Mouse (Mus musculus) granulocyte monocyte progenitor cell, adult 5-6 weeks (primary cell): ENCODE measurements around the gene Atp6v0c. TPM values are rescaled to one million over a fixed set of nuclear protein-coding genes. Genes with fewer than 3 reads are reported as not detected.
"Not testable (repeated sequence)": the region's sequence is repeated elsewhere in the genome, so short reads cannot be mapped to it uniquely, and the experiment has no call there.

Source experiments
- ATAC-seq: replicated peaks from 2 replicates; pipeline ENCODE4 v1.8.0; 2016; ENCODE audit warnings: mild to moderate bottlenecking, moderate TSS enrichment, inconsistent platforms; ENCODE audit not compliant: poor library complexity, severe bottlenecking
- total RNA-seq, 2 experiments: library from RNA; stranded (forward) in 1 of 2; stranded (reverse) in 1 of 2; fragments of 200-712, 200-1000 nt in 1 of 2; fragments of >200 nt in 1 of 2; fragmentation: Nextera tagmentation in 1 of 2; gene quantifications; 2 replicates each; pipeline ENCODE4 v1.2.3; 2014 to 2017

Atp6v0c gene
- total RNA-seq, 2 experiments from 2014 or later: 143 to 422 TPM

DNA sequence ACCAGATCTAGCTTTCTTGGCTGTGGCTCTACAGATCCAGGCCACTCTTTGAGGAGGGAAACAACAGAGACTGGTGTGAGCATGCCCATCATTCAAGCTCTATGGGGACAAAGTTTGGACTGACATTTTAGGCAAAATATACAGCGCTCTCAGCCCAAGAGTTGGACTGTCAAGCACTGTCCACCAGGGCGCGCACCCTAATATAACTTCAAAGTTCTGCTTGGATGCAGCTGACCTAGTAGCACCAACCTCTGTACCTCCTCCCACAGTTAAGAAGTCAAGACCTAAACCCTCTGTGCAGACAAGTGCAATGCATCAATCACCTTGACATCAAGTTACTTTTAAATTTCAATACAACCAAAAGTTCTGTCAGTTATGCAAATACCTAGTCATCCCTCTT lies 37.9 kb downstream of the Atp6v0c start:
- ATAC-seq: no peak

DNA sequence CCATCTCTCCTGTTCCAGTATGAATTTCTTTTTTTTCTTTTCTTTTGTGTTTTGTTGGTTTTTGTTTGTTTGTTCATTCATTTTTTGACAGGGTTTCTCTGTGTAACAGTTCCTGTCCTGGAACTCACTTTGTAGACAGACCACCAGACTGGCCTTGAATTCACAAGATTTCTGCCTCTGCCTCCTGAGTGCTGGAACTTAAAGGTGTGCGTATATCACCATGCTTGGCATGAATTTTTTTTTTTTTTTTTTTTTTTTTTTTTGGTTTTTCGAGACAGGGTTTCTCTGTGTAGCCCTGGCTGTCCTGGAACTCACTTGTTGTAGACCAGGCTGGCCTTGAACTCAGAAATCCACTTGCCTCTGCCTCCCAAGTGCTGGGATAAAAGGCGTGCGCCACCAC lies 40.3 kb downstream of the Atp6v0c start:
- not testable (repeated sequence) for ATAC-seq

DNA sequence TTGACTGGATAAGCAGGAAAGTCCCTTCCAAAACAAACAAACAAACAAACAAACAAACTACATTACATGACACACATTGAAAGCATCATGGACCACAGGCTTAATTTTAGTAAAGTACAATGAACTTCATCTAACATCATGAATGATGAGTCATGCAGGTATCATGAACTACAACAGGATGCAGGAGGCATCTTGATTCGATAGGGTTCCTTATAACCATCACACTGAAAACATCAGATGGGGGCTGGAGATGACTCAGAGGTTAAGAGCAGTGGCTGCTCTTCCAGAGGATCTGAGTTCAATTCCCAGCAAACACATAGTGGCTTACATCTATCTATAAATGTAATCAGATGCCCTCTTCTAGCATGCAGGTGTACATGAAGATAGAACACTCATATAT lies 41.9 kb downstream of the Atp6v0c start:
- no peak for ATAC-seq

DNA sequence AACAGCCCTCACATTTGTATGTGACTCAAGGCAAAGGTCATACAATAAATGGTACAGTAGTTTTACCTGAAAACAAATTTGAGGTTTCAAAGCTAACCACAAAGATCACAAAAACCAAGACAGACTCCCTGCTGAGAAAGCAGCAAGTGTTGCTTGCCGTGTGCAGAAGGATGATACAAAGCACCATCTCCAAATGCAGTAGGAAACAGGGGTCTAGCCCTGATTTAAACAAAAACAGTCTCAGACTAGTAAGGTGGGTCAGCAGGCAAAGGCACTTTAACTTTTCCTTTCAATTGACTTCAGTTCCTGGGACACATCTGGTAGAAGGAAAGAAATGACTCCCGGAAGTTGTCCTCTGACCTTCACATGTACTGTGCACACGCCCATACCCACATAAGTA lies 42.7 kb downstream of the Atp6v0c start:
- no peak for ATAC-seq

DNA sequence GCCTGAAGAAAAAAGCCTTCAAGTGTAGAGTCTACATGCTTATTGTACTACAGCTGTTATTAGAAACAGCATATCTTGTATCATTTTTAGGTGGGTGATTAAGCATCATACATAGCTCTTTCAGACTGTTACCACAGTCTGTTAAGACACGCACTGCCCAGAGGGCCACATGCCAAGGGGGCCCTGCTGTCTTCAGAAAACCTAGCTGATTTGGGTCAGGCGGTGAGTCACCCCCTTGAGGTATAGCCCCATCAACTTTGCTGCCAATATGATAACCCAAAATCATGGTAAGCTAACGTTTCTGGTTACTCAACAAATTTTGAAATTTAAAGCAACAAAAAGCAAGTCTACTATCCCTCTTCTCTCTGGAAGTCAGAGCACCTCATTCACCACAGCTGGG lies 50.1 kb downstream of the Atp6v0c start:
- ATAC-seq: no peak

Other genes with a start within 250 kb of the Atp6v0c start
- not detected in 2 replicates for gene Sbp, start 228.0 kb downstream of the Atp6v0c start, total RNA-seq (2014; fragmentation: Nextera tagmentation)
- gene Sbp, start 228.0 kb downstream of the Atp6v0c start, total RNA-seq (2017): not detected in 2 replicates
- gene Sbpl, start 214.4 kb downstream of the Atp6v0c start, total RNA-seq (2014; fragmentation: Nextera tagmentation): not detected in 2 replicates
- gene Sbpl, start 214.4 kb downstream of the Atp6v0c start, total RNA-seq (2017): not detected in 2 replicates
- gene Prss30, start 189.1 kb downstream of the Atp6v0c start, total RNA-seq (2014; fragmentation: Nextera tagmentation): not detected in 2 replicates
- not detected in 2 replicates for gene Prss30, start 189.1 kb downstream of the Atp6v0c start, total RNA-seq (2017)
- not detected in 2 replicates for gene Prss22, start 171.6 kb downstream of the Atp6v0c start, total RNA-seq (2014; fragmentation: Nextera tagmentation)
- not detected in 2 replicates for gene Prss22, start 171.6 kb downstream of the Atp6v0c start, total RNA-seq (2017)
- gene Prss27, start 131.6 kb downstream of the Atp6v0c start, total RNA-seq (2014; fragmentation: Nextera tagmentation): not detected in 2 replicates
- gene Prss27, start 131.6 kb downstream of the Atp6v0c start, total RNA-seq (2017): not detected in 2 replicates
- 13.5 and 19.1 TPM in 2 replicates for gene Kctd5, start 96.2 kb downstream of the Atp6v0c start, total RNA-seq (2014; fragmentation: Nextera tagmentation)
- 19.7 and 20.1 TPM in 2 replicates for gene Kctd5, start 96.2 kb downstream of the Atp6v0c start, total RNA-seq (2017)
- 32.4 and 33.0 TPM in 2 replicates for gene Pdpk1, start 18.8 kb downstream of the Atp6v0c start, total RNA-seq (2014; fragmentation: Nextera tagmentation)
- gene Pdpk1, start 18.8 kb downstream of the Atp6v0c start, total RNA-seq (2017): 34.7 and 39.4 TPM in 2 replicates
- 60.4 and 63.2 TPM in 2 replicates for gene Amdhd2, start 5.9 kb downstream of the Atp6v0c start, total RNA-seq (2014; fragmentation: Nextera tagmentation)
- 54.4 and 66.4 TPM in 2 replicates for gene Amdhd2, start 5.9 kb downstream of the Atp6v0c start, total RNA-seq (2017)
- gene Tbc1d24, start 35.9 kb upstream of the Atp6v0c start, total RNA-seq (2014; fragmentation: Nextera tagmentation): 12.4 and 27.9 TPM in 2 replicates
- 4.8 and 6.4 TPM in 2 replicates for gene Tbc1d24, start 35.9 kb upstream of the Atp6v0c start, total RNA-seq (2017)
- 0.11 TPM in 1 of 2 replicates, not detected in the other for gene Ntn3, start 39.8 kb upstream of the Atp6v0c start, total RNA-seq (2014; fragmentation: Nextera tagmentation)
- gene Ntn3, start 39.8 kb upstream of the Atp6v0c start, total RNA-seq (2017): 0.04 TPM in 1 of 2 replicates, not detected in the other
- 11.3 and 13.8 TPM in 2 replicates for gene Tedc2, start 51.1 kb upstream of the Atp6v0c start, total RNA-seq (2014; fragmentation: Nextera tagmentation)
- gene Tedc2, start 51.1 kb upstream of the Atp6v0c start, total RNA-seq (2017): 17.0 and 19.5 TPM in 2 replicates
- 6.1 and 18.3 TPM in 2 replicates for gene Ccnf, start 81.8 kb upstream of the Atp6v0c start, total RNA-seq (2014; fragmentation: Nextera tagmentation)
- gene Ccnf, start 81.8 kb upstream of the Atp6v0c start, total RNA-seq (2017): 22.7 and 24.1 TPM in 2 replicates
- gene Abca17, start 181.4 kb upstream of the Atp6v0c start, total RNA-seq (2014; fragmentation: Nextera tagmentation): not detected in 2 replicates
- not detected in 2 replicates for gene Abca17, start 181.4 kb upstream of the Atp6v0c start, total RNA-seq (2017)
- 21.8 and 26.5 TPM in 2 replicates for gene Abca3, start 182.2 kb upstream of the Atp6v0c start, total RNA-seq (2014; fragmentation: Nextera tagmentation)
- 9.4 and 10.0 TPM in 2 replicates for gene Abca3, start 182.2 kb upstream of the Atp6v0c start, total RNA-seq (2017)
- gene Rnps1, start 244.9 kb upstream of the Atp6v0c start, total RNA-seq (2014; fragmentation: Nextera tagmentation): 243 and 246 TPM in 2 replicates
- 179 and 181 TPM in 2 replicates for gene Rnps1, start 244.9 kb upstream of the Atp6v0c start, total RNA-seq (2017)